Mouse (Mus musculus): ENCODE results near the gene Cd36. TPM values are rescaled to one million over a fixed set of nuclear protein-coding genes. Genes with fewer than 3 reads are reported as not detected.

Cd36 gene
- polyA plus RNA-seq, 1 experiment: 256 TPM

GRCm38 (mm10) chr5:17753471-17754005, 135.1 kb downstream of the Cd36 start:
- 74% methylated on average over 7 of the region's 7 CpGs for WGBS
- H3K4me1 ChIP-seq (ENCODE audit: control insufficient read depth, insufficient read depth, low read length): no peaks in the 10 kb centered on the region
- no peak for DNase-seq
- no peak overlapping the region for H3K4me3 ChIP-seq (replicated peaks; ENCODE audit: extremely low read depth, low read depth, low read length)
- TF ChIP-seq POLR2A (IDR thresholded peaks at IDR 0.05; ENCODE audit: borderline replicate concordance, extremely low read depth, low read depth, low read length): no peak
- no peak for TF ChIP-seq CTCF (IDR thresholded peaks at IDR 0.05; ENCODE audit: insufficient read depth, low read length)

- DNase-seq: no peak
- Histone ChIP-seq H3K4me3 (replicated peaks; ENCODE audit: extremely low read depth, low read depth, low read length) (no peak overlapping the region), H3K4me1 (ENCODE audit: control insufficient read depth, insufficient read depth, low read length) (no peaks in the 10 kb centered on the region)
- 75% methylated on average over 3 of the region's 3 CpGs for WGBS
- TF ChIP-seq POLR2A (IDR thresholded peaks at IDR 0.05; ENCODE audit: borderline replicate concordance, extremely low read depth, low read depth, low read length) (no peak), CTCF (IDR thresholded peaks at IDR 0.05; ENCODE audit: insufficient read depth, low read length) (no peak)
Measured at GRCm38 (mm10) chr5:17748293-17748692, 140.3 kb downstream of the Cd36 start.

- TF ChIP-seq POLR2A (IDR thresholded peaks at IDR 0.05; ENCODE audit: borderline replicate concordance, extremely low read depth, low read depth, low read length) (no peak), CTCF (IDR thresholded peaks at IDR 0.05; ENCODE audit: insufficient read depth, low read length) (no peak)
- WGBS: 30% methylated on average over 5 of the region's 5 CpGs
- H3K4me3 ChIP-seq (replicated peaks; ENCODE audit: extremely low read depth, low read depth, low read length): no peak overlapping the region
- no peaks in the 10 kb centered on the region for H3K4me1 ChIP-seq (ENCODE audit: control insufficient read depth, insufficient read depth, low read length)
- no peak for DNase-seq
Measured at GRCm38 (mm10) chr5:17747143-17747542, 141.5 kb downstream of the Cd36 start.

GRCm38 (mm10) chr5:17746520-17746919, 142.1 kb downstream of the Cd36 start:
- H3K4me3 ChIP-seq (replicated peaks; ENCODE audit: extremely low read depth, low read depth, low read length): no peak overlapping the region
- H3K4me1 ChIP-seq (ENCODE audit: control insufficient read depth, insufficient read depth, low read length): no peaks in the 10 kb centered on the region
- TF ChIP-seq CTCF (IDR thresholded peaks at IDR 0.05; ENCODE audit: insufficient read depth, low read length): no peak
- TF ChIP-seq POLR2A (IDR thresholded peaks at IDR 0.05; ENCODE audit: borderline replicate concordance, extremely low read depth, low read depth, low read length): no peak
- no peak for DNase-seq

GRCm38 (mm10) chr5:17739805-17740204, 148.8 kb downstream of the Cd36 start:
- 39% methylated on average over 3 of the region's 3 CpGs for WGBS
- no peak for DNase-seq

More at GRCm38 (mm10) chr5:17739805-17740204, 148.8 kb downstream of the Cd36 start:
- no peak overlapping the region for H3K4me3 ChIP-seq (replicated peaks; ENCODE audit: extremely low read depth, low read depth, low read length)
- no peaks in the 10 kb centered on the region for H3K4me1 ChIP-seq (ENCODE audit: control insufficient read depth, insufficient read depth, low read length)
- TF ChIP-seq POLR2A (IDR thresholded peaks at IDR 0.05; ENCODE audit: borderline replicate concordance, extremely low read depth, low read depth, low read length) (no peak), CTCF (IDR thresholded peaks at IDR 0.05; ENCODE audit: insufficient read depth, low read length) (no peak)

Other genes starting within 250 kb of the Cd36 start
- not detected in 2 replicates for gene Gnat3, start 73.7 kb upstream of the Cd36 start, polyA plus RNA-seq (2012; rRNA removed)